Mouse (Mus musculus) liver (tissue): Measurements from ENCODE around the gene Slc24a2.

Source experiments
- DNase-seq: peaks from one replicate; pipeline ENCODE4 v3.0.0-alpha.2; 2020; ENCODE audit warnings: mixed read lengths

The Slc24a2 gene

DNA sequence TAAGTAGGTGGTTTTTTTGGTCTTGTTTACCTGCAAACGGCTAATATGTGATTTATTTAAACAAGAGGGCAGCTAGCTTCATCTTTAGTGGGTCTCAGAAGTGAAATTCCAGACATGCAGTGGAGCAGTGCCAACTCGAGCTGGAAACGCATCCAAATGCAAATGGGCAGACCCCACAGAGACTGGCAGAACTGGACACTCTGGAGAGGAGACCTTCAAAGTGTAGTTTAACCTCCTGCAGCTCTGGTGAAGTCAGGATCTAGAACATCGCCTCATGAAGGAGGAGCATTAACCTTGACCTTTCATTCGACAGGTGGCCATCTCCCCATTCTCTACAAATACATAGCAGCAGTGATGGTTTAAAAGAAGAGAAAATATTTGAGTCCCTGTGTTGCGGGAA is 287.6 kb downstream of the Slc24a2 start:
- DNase-seq: no peak

- no peak for DNase-seq
Measured at GRCm38 (mm10) chr4:86936706-86937105, 293.6 kb downstream of the Slc24a2 start.

DNA sequence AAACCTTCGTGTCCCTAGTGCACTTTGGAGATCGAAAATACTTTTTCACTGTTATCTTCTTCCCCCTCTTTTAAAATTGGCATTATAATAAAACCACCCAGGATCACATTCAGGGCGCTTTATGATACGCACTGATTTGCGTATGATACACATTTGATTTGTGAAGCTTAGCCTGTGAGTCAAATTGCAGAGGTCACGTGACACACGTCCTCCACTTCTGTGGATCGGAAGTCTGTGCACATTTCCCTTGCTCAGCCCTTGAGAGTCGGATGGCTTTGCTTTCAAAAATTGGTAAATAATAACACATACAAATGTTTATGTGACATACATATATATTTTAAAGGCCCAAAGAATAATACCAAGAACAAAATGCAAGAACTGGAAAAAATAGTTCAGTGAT is 294.1 kb downstream of the Slc24a2 start:
- DNase-seq: no peak
